Mouse (Mus musculus): ENCODE data around the gene Cap1.

DNA sequence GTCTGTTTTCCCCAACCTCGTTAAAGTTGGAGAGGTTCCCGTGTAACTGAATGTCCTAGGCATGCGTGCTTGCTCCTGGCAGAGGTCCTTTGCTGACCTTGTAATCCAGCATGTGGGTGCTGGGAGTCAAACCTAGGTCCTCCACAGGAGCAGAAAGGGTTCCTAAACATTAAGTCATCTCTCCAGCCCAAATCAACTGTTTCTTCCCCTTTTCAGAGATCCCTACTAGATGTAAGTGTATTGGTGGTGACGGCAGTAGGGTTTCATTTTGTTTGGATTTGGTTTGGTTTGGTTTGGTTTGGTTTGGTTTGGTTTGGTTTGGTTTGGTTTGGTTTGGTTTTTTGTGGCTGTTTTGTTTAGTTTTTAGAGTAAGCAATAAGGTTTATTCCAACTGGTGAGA, 11.9 kb upstream of the Cap1 start:
- no peak for TF ChIP-seq TAL1 (IDR thresholded peaks at IDR 0.05; ENCODE audit: low read length)
- no peak for TF ChIP-seq GATA1 (IDR thresholded peaks at IDR 0.05; ENCODE audit: low read length)
